Mouse (Mus musculus): ENCODE results near the gene Fyn.

- TF ChIP-seq CTCF (IDR thresholded peaks at IDR 0.05; ENCODE audit: borderline replicate concordance, control insufficient read depth, extremely low read depth, insufficient read depth, low read length, poor library complexity) (no peak), POLR2A (IDR thresholded peaks at IDR 0.05; ENCODE audit: control insufficient read depth, extremely low read depth, insufficient read depth, low read length, poor library complexity) (no peak)
Observed at GRCm38 (mm10) chr10:39387024-39387423, 18.4 kb downstream of the Fyn start.
